Mouse (Mus musculus) testis, adult 2 months (tissue): ENCODE data around the gene Pyroxd1. TPM values are rescaled to one million over a fixed set of nuclear protein-coding genes. Genes with fewer than 3 reads are reported as not detected.

ENCODE experiments used
- H3K27ac ChIP-seq: fragments of 200-500 bp; 2 replicates; pipeline ENCODE4 v1.5.1; 2012; ENCODE audit warnings: low read depth, low read length; ENCODE audit not compliant: control insufficient read depth, insufficient read depth
- H3K27me3 ChIP-seq: fragments of 200-500 bp; 2 replicates; pipeline ENCODE4 v1.6.1; 2012; ENCODE audit warnings: mild to moderate bottlenecking, low read length, moderate library complexity; ENCODE audit not compliant: control insufficient read depth, insufficient read depth
- H3K36me3 ChIP-seq: fragments of 200-500 bp; 2 replicates; pipeline ENCODE4 v1.6.1; 2012; ENCODE audit warnings: mild to moderate bottlenecking, low read length; ENCODE audit not compliant: control insufficient read depth, insufficient read depth
- H3K4me1 ChIP-seq: fragments of 200-500 bp; 2 replicates; pipeline ENCODE4 v1.6.1; 2012; ENCODE audit warnings: low read length; ENCODE audit not compliant: control insufficient read depth, insufficient read depth
- H3K4me3 ChIP-seq: fragments of 200-500 bp; 2 replicates; pipeline ENCODE4 v1.5.1; 2012; ENCODE audit warnings: low read depth, mild to moderate bottlenecking, low read length, moderate library complexity, mixed read lengths; ENCODE audit not compliant: control insufficient read depth
- CTCF ChIP-seq: fragments of 200-500 bp; IDR thresholded peaks from 2 replicates; pipeline ENCODE4 v1.5.1; 2012; ENCODE audit warnings: low read depth, mild to moderate bottlenecking, inconsistent platforms, low read length, moderate library complexity; ENCODE audit not compliant: control insufficient read depth, insufficient read depth, insufficient replicate concordance
- POLR2A ChIP-seq: fragments of 200-500 bp; IDR thresholded peaks from 2 replicates; pipeline ENCODE4 v1.6.1; 2012; ENCODE audit warnings: low read depth, mild to moderate bottlenecking, inconsistent platforms, low read length, moderate library complexity; ENCODE audit not compliant: control insufficient read depth
- polyA plus RNA-seq: library from polyadenylated mRNA; depleted of rRNA; stranded (reverse); fragments of >200 nt; gene quantifications from 2 replicates; pipeline ENCODE4 v1.2.3, GENCODE M21; 2012; rRNA removed

Pyroxd1 gene
- polyA plus RNA-seq = 5.8 and 6.3 TPM in 2 replicates

DNA sequence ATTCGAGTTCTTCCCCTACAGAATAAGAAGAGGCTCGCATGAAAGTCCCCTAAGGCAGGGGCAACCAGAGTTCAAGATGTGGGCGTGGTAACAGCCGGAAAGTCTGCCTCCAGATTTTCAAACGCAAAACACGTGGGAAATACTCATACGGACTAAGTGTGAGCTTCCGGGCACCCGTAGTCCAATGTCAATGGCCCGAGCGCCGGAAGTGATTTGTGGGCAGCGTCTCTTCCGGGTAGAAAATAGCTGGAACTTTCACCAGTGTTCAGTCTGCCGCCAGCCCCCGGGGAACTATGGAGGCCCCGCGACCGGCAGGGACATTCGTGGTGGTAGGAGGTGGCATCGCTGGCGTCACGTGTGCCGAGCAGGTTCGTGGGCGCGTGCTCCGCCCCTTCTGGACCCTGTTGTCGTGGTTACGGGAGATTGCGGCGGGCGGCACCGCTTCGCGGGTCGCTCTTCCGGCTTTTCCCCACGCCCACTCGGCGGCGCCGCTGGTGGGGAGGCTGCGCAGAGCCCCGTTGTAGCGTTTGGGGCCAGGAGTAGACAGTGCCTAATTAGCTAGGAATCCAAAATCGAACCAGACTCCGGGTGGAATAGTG, at the start of gene Pyroxd1:
TSS of gene Pyroxd1 (plus strand) at position 215 of the 599 bp plus-strand sequence.
- no peak for TF ChIP-seq CTCF
- TF ChIP-seq POLR2A = peak; percentile 65; the same call in 1 of the 2 replicates
- Histone ChIP-seq H3K27ac (peak within 1 kb of the TSS; percentile 94), H3K27me3 (no peaks in the 10 kb centered on the region), H3K4me3 (peak within 1 kb of the TSS; percentile 99), H3K4me1 (peaks cover 2% of the 10 kb centered on the region; the same call in 1 of the 2 replicates), H3K36me3 (no peaks in the 10 kb centered on the region; the same call in 1 of the 2 replicates)

DNA sequence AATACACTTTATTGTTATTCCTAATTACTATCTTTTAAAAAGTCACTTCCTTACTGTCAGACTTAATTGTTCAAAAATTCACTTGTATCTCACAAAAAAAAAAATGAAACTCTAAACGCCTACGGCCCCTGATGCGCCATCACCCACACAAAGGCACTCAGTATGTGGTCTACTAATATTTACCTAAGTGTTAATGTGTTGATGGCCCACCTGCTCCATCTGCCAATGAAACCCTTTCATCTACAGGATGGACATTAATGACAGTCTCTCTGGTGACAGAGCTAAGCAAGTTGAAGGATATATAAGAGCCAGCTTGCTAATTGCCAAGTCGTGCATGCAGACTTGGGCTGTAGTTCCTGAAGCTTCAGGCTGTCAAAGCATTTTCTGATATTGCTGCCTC, 47.4 kb upstream of the Pyroxd1 start, which contains the start of gene Iapp:
TSS of gene Iapp (plus strand) at position 326 of the 400 bp plus-strand sequence.
- H3K36me3 ChIP-seq = no peaks in the 10 kb centered on the region
- H3K4me1 ChIP-seq = no peaks in the 10 kb centered on the region
- TF ChIP-seq CTCF = no peak
- no peak for TF ChIP-seq POLR2A
- no peaks in the 10 kb centered on the region for H3K27me3 ChIP-seq
- H3K4me3 ChIP-seq = no peak within 1 kb of the TSS
- H3K27ac ChIP-seq = no peak within 1 kb of the TSS

DNA sequence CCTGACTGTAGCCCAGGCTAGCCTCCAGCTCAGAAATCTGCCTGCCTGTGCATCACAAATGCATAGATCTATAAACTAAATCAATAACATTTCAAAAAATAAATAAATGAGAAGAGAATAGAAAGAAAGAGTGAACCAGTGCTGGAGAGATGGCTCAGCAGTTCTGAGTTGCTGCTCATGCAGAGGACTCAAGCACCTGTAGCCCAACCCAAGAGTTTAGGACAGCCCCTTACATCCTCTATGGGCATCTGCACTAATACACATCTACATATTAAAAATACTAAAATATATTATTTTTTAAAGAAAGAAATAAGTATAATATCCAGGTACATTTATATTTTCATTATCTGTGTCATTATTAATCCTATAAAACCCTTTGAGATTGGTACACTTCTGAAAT, 40.4 kb upstream of the Pyroxd1 start:
- Histone ChIP-seq H3K27me3 (no peaks in the 10 kb centered on the region), H3K27ac (no peak overlapping the region), H3K4me3 (no peak overlapping the region), H3K36me3 (no peaks in the 10 kb centered on the region), H3K4me1 (no peaks in the 10 kb centered on the region)
- TF ChIP-seq CTCF (no peak), POLR2A (no peak)

DNA sequence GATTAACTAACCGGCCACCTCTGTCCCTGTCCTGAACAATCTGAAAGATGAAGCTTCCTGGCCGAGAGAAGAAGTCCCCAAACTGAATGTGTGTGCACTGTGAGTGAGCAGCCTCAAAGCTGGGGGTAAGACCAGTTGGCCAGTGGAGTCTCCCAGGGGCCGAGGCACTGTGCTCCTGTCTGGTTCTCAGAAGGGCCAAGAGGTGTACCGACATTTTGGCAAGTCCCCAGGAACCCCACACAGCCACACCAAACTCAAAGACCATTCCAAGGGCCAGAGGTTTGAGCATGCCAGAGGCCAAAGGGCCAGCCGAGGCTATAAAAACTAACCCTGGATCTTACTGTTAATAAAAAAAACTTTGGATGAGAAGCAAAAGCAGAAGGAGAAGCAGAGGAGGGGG, 31.2 kb upstream of the Pyroxd1 start:
- H3K27me3 ChIP-seq = no peaks in the 10 kb centered on the region
- H3K36me3 ChIP-seq = no peaks in the 10 kb centered on the region
- TF ChIP-seq POLR2A (no peak), CTCF (no peak)
- H3K27ac ChIP-seq = no peak overlapping the region
- H3K4me3 ChIP-seq = no peak overlapping the region
- no peaks in the 10 kb centered on the region for H3K4me1 ChIP-seq

DNA sequence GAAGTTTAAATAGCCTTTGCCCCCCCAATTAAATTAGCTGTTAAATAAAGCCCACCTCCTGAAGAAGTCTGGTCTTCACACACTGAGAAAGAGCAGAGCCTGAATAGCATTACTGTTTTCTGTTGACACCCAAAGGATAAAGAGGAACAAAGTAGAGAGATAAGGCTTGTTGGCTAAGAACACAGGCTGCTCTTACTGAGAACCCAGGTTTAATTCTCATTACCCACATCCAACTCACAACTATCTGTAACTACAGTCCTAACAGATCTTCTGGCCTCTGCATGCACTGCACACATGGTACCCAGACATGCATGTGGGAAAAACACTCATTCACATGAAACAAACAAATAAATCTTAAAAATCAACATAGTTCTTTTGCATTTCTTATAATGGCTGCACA, 28.3 kb upstream of the Pyroxd1 start:
- H3K27me3 ChIP-seq = no peaks in the 10 kb centered on the region
- no peaks in the 10 kb centered on the region for H3K4me1 ChIP-seq
- H3K36me3 ChIP-seq = no peaks in the 10 kb centered on the region
- no peak overlapping the region for H3K4me3 ChIP-seq
- no peak overlapping the region for H3K27ac ChIP-seq
- no peak for TF ChIP-seq POLR2A
- TF ChIP-seq CTCF = no peak

DNA sequence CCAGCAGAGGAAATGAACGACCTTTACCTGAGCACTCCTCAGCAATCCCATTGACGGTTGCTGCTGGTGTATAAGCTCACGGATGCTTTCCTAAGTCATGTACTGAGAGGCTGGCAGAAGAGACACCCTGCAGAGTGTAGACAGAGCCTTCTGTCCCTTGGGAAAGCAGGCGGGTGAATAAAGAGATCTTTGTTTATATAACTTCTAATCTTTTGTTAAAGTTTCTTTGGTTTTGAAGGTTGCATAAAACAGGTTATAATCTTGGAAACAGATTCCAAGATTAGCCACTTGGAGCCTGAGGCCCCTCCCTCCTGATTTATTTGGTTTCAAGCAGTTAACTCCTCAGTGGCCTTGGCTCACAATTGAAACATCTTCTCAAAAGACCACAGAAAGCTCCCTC, 22.6 kb upstream of the Pyroxd1 start, which contains the start of gene Slco1a5:
TSS of gene Slco1a5 (minus strand) at position 101 of the 400 bp plus-strand sequence.
- no peak within 1 kb of the TSS for H3K4me3 ChIP-seq
- no peak for TF ChIP-seq POLR2A
- TF ChIP-seq CTCF = no peak
- H3K4me1 ChIP-seq = no peaks in the 10 kb centered on the region
- no peaks in the 10 kb centered on the region for H3K27me3 ChIP-seq
- no peak within 1 kb of the TSS for H3K27ac ChIP-seq
- no peaks in the 10 kb centered on the region for H3K36me3 ChIP-seq

DNA sequence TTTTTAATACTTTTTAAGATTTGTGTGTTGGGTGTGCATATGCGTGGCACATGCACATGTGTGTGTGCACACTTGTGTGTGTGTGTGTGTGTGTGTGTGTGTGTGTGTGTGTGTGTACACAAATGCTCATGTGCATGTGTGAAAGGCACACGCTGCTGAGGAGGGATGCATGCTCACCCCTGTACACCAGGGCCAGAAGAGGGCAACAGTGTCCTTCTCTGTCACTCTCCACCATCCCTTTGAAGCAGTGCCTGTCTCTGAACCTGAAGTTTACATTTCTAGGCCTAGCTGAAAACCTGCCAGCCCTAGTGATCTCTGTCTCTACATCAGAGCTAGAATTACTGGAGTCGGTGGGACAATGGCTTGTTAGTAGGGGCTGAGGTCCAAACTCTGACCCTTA, 18.9 kb upstream of the Pyroxd1 start:
- Histone ChIP-seq H3K27ac (no peak overlapping the region), H3K4me1 (no peaks in the 10 kb centered on the region), H3K4me3 (no peak overlapping the region), H3K36me3 (no peaks in the 10 kb centered on the region), H3K27me3 (no peaks in the 10 kb centered on the region)
- TF ChIP-seq POLR2A (no peak), CTCF (peak; percentile 19; the same call in 1 of the 2 replicates)

DNA sequence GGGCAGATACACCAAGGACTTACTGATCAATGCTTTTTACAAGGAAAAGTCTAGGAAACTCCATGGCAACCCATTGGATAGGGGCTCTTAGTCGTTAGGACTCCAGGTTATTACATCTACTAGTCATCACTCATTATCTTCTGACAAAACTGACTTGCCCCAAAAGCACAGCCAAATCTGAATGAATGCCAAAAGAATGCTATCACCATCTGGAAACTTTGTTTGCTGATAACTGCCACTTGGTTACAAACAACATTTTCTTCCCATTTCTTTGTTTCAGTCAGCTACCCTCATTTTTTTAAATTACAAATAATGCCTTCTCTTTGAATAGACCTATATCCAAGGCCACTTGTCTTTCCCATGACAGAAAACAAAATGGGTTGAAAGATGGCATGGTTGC, 16.3 kb upstream of the Pyroxd1 start:
- no peak for TF ChIP-seq POLR2A
- TF ChIP-seq CTCF = no peak
- Histone ChIP-seq H3K4me1 (no peaks in the 10 kb centered on the region), H3K36me3 (no peaks in the 10 kb centered on the region), H3K27ac (no peak overlapping the region), H3K27me3 (no peaks in the 10 kb centered on the region), H3K4me3 (no peak overlapping the region)
